Mouse (Mus musculus): ENCODE results near the gene Spop.
A peak's percentile ranks its signal among the peaks of the same experiment; 100 is the strongest.

The Spop gene

DNA sequence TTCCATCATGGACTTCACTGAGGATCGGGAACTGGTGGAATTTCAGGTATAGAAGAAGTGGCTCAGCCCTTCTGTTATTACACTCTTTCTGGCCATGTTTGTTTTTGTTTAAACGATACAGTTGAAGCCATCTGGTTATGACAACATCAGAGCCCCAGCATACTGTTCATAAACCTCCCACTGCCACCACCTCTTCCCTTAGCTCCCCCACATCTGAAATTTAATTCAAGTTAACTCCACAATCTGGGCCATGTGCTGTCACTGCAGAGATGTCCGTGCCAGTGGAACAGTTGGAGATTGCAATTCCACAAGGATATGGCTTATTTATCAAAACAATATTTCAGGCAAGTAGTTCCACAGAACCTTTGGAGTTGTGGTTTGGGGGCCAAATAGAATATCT is 80.5 kb downstream of the Spop start:
- no peak for DNase-seq (ENCODE audit: low read depth, low spot score)

DNA sequence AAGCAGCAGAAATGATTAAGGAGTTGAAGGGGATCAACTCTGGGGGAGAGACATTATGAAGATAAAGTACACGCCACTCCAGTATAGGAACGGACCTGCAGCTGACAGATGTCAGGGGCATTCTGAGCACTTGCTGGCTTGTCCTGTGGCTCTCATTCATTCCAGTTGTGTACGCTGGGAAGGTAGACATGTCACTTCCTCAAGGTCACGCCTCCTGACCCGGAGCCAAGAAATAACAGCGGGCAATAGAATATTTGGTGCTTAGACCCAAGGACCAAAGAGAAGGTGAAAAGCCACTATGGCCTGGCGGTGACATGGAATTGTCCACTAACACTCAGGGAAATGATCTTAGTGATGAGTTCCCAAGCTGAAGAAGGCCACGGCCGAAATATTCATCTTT is 82.0 kb downstream of the Spop start:
- DNase-seq (ENCODE audit: low read depth, low spot score), result no peak

DNA sequence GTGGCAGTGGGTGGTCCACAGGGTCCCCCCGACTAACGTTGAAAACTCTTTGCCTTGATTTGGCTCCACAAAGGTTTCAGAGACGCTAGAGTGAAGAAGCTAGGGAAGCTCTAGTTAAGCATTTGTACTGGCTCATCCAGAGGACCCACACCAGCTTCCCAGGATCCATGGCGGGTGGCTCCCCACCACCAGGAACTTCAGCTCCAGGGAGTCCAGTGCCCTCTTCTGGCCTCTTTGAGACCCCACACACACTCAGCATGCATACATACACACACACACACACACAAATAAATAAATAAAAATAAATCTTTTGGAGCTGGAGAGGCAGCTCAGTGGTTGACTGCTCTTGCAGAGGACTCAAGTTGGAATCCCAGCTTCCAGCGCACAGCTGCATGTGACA is 84.0 kb downstream of the Spop start:
- peak; percentile 77 for DNase-seq (ENCODE audit: low read depth, low spot score)

DNA sequence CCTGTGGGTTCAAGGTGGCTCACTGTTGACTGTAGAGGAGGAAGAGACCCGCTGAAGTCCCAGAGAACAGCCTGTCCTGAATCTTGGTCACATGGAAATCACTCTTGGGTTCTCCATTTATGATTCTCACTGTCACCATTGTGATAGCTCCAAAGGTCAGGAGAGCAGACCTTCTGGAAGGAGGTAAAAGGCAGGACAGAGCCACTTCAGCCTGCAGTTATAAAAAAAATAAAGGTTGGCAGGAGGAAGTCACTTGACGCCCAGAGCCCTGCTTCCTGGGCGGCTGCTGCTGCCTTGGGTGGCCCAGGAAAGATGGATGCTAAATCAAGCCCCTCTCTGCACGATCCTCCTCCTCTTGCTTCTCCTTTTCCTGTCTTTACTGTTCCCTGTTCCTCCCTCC is 86.5 kb downstream of the Spop start:
- DNase-seq (ENCODE audit: low read depth, low spot score), result no peak

DNA sequence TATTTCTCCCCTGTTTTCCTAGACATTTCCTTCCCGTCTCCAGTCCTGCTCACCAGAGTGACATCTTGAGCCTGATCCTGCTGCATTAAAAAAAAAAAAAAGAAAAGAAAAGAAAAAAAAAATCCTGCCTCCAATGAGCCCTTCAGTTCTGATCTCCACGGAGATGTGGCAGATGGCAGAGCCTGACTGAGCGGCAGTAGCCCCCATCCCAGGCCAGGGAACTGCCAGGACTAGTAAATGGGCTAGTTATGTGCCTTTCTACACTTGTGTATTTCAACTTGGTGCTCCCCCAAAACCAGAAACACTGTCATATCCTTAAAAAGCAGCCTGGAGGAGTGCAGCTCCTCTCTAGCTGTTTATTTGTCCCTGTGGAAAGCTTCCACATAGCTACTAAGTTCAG is 87.0 kb downstream of the Spop start:
- DNase-seq (ENCODE audit: low read depth, low spot score), result no peak

DNA sequence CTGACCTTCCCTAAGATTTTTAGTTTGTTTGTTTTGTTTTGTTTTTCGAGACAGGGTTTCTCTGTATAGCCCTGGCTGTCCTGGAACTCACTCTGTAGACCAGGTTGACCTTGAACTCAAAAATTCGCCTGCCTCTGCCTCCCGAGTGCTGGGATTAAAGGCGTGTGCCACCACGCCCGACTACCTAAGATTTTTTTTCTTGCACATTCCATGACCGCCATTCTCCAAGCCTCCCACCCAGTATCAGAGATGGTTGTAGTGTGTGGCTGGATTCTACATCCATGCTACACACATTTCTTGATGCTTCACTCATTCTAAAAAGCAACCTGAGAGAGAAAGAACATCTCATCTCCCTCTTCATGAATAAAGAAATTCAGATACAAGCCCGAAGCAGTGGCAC is 87.9 kb downstream of the Spop start:
- DNase-seq (ENCODE audit: low read depth, low spot score), result peak; percentile 57

DNA sequence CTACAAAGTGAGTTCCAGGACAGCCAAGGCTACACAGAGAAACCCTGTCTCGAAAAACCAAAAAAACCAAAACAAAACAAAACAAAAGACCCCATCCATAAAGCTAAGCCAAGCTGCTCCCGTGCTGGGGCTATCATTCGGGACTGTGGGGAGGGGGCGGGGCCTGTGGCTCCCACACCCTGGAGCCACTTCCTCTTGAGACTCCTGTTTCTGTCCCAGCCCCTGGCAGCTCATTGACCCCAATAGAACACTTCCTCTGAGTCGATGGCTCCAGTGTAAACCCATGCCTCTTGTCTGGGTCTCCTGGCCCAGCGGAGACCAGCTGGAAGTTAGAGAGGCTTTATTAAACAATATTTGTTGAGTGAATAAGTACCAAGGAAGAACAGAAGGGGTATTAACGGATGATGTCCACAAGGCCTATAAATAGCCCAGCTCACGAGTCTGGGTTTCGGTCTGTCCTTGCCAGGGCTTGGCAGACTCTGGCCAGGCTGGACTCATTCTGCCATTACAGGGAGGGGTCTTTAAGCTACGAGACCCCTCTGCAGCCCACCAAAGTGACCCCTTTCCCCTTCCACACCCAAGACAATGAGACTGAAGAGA is 89.8 kb downstream of the Spop start:
- DNase-seq (ENCODE audit: low read depth, low spot score), result peak; percentile 62

DNA sequence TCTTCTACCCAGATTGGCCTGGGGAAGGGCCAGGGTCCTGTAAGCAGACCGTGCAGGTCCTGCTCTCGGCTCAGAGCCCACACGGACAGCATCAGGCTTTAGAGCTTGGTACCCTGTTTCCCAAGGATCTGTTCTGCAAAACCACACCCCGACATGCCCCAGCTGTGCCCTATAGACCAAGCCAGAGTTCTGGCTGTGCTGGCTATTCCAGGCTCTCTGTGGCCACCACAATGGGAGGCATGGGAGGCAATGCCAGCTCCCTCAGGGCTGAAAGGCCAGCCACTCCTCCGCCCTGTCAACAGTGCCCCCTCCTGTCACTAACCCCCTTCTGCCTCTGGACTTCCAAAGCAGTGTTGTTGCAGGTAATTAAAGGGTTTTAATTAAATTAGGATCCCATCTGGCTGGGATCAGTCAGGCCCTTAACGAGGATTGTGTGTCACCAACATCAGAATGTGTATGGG is 90.4 kb downstream of the Spop start:
- no peak for DNase-seq (ENCODE audit: low read depth, low spot score)

DNA sequence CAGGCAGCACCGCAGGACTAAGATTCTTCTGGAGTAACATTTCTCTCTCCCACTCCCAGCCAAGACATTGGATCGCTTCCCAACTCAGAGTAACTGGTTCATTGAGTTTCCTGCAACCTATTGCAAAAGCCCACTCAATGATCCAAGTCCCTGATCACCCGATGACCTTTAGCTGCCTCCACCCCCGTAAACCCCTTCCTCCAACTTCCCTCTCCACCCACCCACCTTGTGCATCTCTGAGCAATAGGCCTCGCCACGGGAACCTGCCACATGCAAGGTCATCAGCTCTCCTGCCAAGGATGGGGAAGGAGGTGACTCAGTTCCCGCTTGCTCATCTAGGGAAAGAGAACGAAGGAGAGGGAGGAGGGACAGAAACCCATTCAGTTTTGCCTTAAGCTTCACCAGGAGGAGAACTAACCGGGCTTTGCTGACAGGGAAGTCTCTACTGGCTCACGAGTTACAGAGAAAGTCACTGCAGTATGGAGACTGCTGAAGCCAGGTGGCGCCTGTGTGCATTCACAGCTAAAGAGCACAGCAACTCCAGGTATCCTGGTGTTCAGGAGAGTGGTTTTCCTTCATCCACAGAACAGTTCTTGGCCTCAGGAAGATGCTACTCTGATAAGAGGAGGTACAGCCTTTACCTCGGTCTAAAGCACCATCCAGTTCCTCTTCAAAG is 93.3 kb downstream of the Spop start:
- DNase-seq (ENCODE audit: low read depth, low spot score), result peak; percentile 37

DNA sequence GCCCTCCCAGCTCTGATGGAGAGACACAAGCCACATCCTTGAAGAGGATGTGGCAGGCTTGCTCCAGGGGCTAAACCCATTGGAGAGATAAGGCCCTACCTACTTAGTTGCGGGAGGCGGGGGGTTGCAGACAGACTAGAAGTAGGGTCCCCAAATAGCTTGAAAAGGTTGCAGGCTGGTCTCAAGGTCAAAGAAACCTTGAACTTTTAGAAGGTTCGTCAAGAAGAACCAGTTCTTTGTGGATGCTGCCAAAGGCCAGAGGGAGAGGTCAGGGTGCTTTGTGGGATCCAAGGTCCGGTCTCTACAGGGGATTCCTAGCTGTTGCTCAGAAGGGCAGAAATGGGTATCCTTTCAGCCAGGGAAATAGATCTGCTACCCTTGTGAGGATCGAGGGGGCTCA is 93.9 kb downstream of the Spop start:
- DNase-seq (ENCODE audit: low read depth, low spot score), result no peak

DNA sequence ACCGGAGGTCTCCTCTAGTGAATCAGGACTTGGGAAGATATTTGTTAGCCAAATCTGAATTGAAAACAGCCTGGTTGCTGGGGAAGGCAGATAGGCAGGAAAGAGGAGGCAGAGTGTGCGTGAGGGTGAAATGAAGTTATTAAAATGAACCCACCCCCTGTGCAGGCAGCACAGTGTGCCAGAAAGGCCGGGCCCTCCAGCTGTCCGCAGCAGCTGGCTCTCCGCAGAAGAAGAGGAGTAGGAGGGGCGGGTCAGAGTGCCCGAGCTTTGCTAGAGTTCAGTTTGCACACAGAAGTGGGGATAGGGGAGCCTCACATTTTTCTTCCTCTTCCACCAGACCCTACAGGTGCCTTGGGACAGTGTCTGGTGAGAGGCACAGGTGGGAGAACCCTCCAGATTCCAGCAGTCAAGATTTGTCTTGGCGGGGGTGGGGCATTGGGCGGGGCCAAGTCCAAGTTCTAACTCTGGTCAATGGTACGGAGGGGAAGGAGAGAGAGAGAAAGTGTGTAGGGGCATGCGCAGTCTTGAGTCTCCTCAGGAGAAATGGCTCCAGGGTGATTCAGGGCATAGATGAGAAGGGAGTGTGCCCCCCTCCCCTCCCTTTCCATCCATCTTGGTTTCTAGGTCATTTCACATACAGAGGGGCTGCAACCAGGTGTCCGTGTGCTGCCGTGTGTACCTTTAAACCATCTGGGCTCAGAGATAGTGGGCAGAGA is 94.5 kb downstream of the Spop start:
- peak; percentile 69 for DNase-seq (ENCODE audit: low read depth, low spot score)

DNA sequence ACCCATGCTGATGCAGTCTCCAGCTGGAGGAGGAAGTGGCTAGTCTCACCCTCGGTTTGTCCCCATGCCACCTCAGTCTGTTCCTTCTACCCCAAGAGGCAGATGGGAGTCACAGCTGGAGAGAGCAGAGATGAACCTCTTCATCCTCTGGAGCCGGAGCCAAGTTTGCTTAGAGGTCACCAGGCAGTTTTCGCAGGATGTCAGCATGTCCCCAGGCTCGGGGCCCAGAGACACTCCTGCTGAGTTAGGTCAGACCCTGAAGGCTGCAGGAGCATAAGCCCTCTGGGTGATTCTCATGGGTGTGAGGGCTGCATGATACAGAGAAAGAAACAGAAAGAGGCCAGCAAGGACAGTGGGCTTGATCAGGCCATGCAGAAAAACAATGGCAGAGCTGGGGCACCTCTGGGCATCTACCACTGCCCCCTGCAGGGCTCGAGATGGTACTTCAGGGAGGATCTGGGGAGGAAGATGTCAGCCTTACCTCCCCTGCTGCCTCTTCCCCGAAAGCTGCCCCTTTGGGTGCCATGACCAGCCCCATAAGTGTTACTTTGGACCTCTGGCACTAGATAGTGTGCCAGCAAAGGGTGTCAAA is 95.3 kb downstream of the Spop start:
- DNase-seq (ENCODE audit: low read depth, low spot score), result peak; percentile 54

DNA sequence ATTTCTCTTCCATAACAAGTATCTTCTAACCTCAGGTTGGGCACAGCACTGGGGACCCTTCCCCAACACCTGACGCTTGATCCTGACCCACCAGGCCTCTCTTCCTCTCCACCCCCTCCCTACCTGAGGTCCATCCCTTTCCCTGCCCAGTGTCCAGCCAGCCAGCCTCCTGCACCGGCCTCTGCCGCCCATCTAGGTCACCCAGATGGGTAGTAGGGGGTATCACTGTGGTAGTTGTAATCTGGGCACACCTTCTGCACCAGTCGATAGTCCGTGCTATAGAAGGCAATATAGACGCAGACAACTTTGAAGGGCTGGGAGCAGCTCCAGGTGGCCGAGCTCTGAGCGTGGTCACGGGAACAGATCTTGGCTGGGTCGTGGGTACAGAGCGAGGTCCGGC is 96.8 kb downstream of the Spop start:
- no peak for DNase-seq (ENCODE audit: low read depth, low spot score)

DNA sequence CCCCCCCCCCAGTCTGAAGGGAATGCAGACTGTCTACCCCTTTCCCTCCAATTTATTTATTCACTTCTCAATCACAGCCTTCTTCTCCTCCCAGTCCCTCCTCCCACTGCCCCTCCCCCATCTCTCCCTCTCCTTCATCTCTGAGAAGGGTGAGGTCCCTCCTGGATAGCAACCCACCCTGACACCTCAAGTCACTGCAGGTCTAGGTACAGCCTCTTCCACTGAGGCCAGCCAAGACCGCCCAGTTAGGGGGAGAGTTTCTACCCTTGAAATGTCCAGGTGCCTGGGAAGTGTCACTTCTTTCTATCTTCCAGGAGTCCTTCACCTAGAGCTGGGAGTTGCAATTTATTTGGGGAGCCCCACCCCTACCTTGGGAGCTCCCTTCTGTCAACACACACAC is 98.0 kb downstream of the Spop start:
- DNase-seq (ENCODE audit: low read depth, low spot score), result no peak

DNA sequence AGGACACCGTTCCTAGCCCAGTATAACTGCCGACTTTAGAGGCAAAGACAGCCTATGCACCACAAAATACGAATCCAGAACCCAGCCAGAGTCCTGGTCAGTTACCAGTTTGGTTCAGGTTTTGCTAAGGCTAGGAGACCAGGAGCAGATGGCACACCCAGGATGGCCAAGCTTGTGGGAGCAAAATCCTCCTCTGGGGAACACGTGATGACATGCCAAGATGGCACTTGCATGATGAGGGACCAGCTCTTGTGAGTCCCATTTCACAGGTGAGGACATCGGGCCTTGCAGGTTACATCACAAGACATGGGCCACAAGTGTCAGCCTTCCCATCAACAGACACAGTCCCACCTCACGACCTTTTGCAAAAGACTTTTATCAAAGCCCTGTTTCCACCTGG is 98.5 kb downstream of the Spop start:
- no peak for DNase-seq (ENCODE audit: low read depth, low spot score)

DNA sequence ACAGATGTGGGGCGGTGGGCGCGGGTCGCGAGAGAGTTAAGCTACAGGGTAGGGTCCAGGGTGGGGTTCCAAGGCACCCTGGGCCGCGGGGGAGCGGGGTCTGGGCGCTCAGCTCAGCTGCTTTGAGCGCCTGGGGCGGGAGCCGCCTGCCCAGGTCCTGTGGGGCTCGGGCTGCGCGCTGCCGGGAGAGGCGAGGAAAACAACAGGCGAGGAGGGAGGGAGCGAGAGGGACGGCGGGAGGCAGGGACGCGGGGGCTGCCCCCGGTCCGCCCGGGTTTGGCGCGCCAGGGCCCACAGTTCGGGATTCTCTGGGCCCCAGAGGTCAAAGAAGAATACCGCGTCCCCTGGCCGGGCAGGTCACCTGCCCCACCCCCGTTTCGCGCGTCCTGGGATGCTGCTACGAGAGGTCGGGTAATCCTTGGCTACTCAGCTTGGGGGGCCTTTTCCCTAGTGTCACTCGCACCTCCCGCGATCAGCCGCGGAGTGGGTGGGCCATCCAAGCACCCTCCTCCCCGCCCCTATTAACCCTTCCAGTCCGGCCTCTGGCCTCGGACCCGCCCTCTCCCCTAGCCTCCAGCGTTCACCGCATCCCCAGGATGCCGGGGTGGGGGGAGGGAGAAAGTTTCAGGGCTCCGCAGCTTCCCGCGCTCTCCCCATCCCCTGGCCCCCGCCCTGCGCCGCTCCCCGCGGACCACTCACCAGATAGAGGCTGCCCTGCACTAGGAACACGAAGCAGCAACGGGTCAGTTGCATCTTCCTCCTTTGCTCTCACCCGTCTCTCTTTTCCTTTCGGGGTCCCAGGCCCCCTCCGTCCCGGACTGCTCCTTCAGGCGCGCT is 99.8 kb downstream of the Spop start:
- peak; percentile 46 for DNase-seq (ENCODE audit: low read depth, low spot score)

DNA sequence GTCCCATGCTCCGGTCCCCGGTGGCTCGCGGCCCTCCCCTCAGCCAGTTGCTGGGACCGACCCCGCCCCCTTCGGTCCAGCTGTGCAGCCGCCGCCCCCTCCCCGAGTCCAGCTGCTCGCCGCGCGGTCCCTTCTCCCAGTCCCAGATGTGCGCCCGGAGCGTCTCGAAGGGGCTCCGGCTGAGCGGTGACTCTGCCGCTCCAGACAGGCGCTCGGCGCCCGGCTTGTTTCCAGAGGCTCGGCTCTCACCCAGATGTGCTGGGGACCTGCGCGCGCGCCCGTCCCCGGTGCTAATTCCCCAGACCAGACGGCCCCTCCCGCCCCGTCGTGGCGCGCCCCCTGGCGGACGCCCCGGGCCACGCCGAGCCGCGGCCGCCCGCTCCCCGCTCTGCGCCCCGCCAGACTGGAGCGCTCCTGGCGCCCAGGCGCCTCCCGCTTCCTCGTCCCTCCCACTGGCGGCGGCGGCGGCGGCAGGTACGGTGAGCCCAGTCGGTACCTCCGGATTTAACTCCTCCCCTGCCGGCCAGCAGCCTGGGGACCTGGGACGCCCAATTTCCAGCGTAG is 100.5 kb downstream of the Spop start, which contains the start of gene Nxph3:
Gene Nxph3, minus strand, starts transcription at position 273 of the 564 bp plus-strand sequence.
- peak; percentile 89 for DNase-seq (ENCODE audit: low read depth, low spot score)

DNA sequence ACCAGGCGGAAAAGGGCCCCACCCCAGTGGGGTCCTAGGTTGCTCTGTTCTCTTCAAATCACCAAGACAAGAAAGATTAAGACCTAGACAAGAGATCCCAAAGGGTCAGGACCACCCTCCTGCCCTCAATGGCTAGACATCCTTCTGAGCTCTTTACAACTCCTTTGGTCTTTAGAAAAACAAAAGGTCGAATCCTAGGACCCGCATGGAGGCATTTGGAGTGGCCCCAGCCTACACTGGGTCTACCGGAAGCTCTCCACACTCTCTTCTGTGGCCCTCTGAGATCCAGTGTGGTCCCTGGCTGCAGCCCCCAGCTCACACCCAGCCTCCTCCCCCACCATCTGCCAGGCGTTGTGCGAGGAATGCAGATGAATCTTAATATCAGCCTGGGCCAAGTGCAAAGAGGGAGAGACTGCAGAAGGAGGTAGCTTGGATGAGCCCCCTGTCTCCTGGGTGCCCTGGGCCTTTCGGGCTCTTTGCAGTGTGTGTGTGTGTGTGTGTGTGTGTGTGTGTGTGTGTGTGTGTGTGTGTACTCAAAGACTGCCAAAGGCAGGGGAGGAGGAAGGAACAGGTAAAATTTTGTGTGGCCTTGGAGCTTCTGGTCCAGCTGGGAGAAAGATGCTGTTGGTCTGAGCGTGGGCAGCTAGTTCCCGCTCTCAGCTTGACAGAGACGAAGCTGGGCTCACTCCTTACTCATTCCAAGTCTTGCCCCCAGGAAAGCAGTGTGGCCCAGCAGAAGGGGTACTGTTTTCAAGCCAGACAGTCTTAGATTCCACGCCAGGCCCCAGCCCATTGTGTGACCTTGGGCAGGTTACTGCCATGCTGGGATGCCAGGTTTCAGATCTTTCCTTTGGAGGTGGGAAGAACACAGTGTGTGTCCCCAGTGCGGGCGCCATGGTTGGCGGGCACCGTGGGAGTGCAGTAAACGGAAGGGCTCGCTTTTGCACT is 101.8 kb downstream of the Spop start:
- DNase-seq (ENCODE audit: low read depth, low spot score), result no peak

DNA sequence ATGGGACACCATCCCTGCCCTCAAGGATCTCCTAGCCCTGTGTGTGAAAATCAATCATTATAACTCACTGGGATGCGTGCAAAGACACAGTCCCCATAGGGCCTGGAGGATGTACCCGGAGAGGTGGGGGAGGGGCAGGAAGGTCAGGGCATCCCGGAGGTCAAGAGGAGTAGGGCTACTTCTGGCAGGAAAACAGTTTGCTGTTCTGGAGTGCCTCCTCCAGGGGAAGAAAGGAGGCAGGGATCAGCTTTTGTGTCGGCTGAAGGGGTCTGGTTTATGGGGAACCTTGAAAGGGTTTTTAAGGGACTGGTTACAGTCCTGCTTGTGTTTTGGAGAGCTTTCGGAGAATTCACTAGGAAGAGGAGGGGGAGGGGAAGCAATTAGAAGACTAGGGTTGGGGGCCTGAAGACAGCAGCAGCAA is 102.6 kb downstream of the Spop start:
- DNase-seq (ENCODE audit: low read depth, low spot score), result peak; percentile 62

DNA sequence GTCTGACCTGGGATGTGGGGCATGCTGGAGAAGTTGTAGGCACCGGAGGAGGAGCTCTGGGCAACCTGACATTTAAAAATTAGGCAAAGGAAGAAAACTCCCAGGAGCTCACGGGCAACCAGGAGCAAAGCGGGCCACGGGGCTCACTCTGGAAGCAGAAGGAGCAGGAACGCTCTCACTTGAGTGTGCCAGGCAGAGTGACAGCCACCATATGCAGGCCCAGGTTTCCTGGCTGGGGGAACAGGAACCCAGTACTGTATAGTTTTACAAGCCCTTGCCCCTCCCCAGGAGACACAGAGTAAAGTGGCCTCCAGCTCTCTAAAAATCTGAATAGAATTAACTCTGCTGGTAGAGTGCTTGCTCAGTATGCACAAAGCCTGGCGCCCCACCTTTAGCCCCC is 103.3 kb downstream of the Spop start:
- DNase-seq (ENCODE audit: low read depth, low spot score), result no peak

Data from ZHBTc4 (cell line).